Mouse (Mus musculus): ENCODE results near the gene Ttc23. TPM values are rescaled to one million over a fixed set of nuclear protein-coding genes. Genes with fewer than 3 reads are reported as not detected.

Ttc23 gene
- polyA plus RNA-seq (2015; fragmentation: Nextera tagmentation; extraction: Ambion mirVana) = 7.5 and 7.7 TPM in 2 replicates

GRCm38 (mm10) chr7:67647277-67647676 lies at the start of gene Ttc23:
TSS of gene Ttc23 (plus strand) at chr7:67647410.
- peak within 1 kb of the TSS; percentile 62 for H3K9ac ChIP-seq
- H3K27me3 ChIP-seq (replicated peaks) = no peaks in the 10 kb centered on the region
- H3K36me3 ChIP-seq (replicated peaks) = no peaks in the 10 kb centered on the region
- 1% methylated on average over 5 of the region's 5 CpGs for WGBS
- no peaks in the 10 kb centered on the region for H3K9me3 ChIP-seq
- H3K27ac ChIP-seq = peak within 1 kb of the TSS; percentile 88; the same call in 1 of the 2 replicates
- peak within 1 kb of the TSS; percentile 75 for H3K4me3 ChIP-seq
- peak within 1 kb of the TSS; percentile 81 for H3K4me2 ChIP-seq
- H3K4me1 ChIP-seq = peaks cover 23% of the 10 kb centered on the region
- ATAC-seq (replicated peaks) = no peak

GRCm38 (mm10) chr7:67598050-67598449 lies 49.2 kb upstream of the Ttc23 start:
- H3K27ac ChIP-seq = no peak overlapping the region
- ATAC-seq (replicated peaks) = no peak
- H3K9me3 ChIP-seq = no peaks in the 10 kb centered on the region
- no peaks in the 10 kb centered on the region for H3K4me1 ChIP-seq
- no peaks in the 10 kb centered on the region for H3K36me3 ChIP-seq (replicated peaks)
- H3K4me2 ChIP-seq = no peak overlapping the region
- H3K27me3 ChIP-seq (replicated peaks) = no peaks in the 10 kb centered on the region
- H3K4me3 ChIP-seq = no peak overlapping the region
- H3K9ac ChIP-seq = no peak overlapping the region
- WGBS = 83% methylated on average over 3 of the region's 3 CpGs

- Histone ChIP-seq H3K36me3 (replicated peaks) (no peaks in the 10 kb centered on the region), H3K4me3 (no peak overlapping the region), H3K27me3 (replicated peaks) (no peaks in the 10 kb centered on the region), H3K9ac (no peak overlapping the region), H3K4me1 (peaks cover 12% of the 10 kb centered on the region; the same call in 1 of the 2 replicates), H3K27ac (no peak overlapping the region), H3K9me3 (no peaks in the 10 kb centered on the region), H3K4me2 (no peak overlapping the region)
- WGBS = 86% methylated on average over 6 of the region's 6 CpGs
- ATAC-seq (replicated peaks) = no peak
Observed at GRCm38 (mm10) chr7:67605114-67605513, 42.1 kb upstream of the Ttc23 start.

- Histone ChIP-seq H3K9ac (no peak overlapping the region), H3K4me2 (no peak overlapping the region), H3K4me3 (no peak overlapping the region), H3K27ac (no peak overlapping the region), H3K4me1 (peaks cover 12% of the 10 kb centered on the region; the same call in 1 of the 2 replicates), H3K27me3 (replicated peaks) (no peaks in the 10 kb centered on the region), H3K36me3 (replicated peaks) (no peaks in the 10 kb centered on the region), H3K9me3 (no peaks in the 10 kb centered on the region)
- 85% methylated on average over 1 of the region's 1 CpGs for WGBS
- no peak for ATAC-seq (replicated peaks)
Observed at GRCm38 (mm10) chr7:67606250-67606649, 41.0 kb upstream of the Ttc23 start.

- H3K4me3 ChIP-seq = no peak overlapping the region
- no peaks in the 10 kb centered on the region for H3K9me3 ChIP-seq
- peaks cover 12% of the 10 kb centered on the region; the same call in 1 of the 2 replicates for H3K4me1 ChIP-seq
- no peaks in the 10 kb centered on the region for H3K36me3 ChIP-seq (replicated peaks)
- WGBS = 47% methylated on average over 5 of the region's 5 CpGs
- no peak overlapping the region for H3K9ac ChIP-seq
- H3K27me3 ChIP-seq (replicated peaks) = no peaks in the 10 kb centered on the region
- H3K27ac ChIP-seq = no peak overlapping the region
- H3K4me2 ChIP-seq = no peak overlapping the region
- ATAC-seq (replicated peaks) = 0 out of 2 replicates have a peak, but pooled peaks have one; percentile 33
Observed at GRCm38 (mm10) chr7:67607669-67608347, 39.4 kb upstream of the Ttc23 start.

- Histone ChIP-seq H3K36me3 (replicated peaks) (no peaks in the 10 kb centered on the region), H3K4me3 (no peak overlapping the region), H3K4me2 (no peak overlapping the region), H3K27ac (no peak overlapping the region), H3K9ac (no peak overlapping the region), H3K27me3 (replicated peaks) (no peaks in the 10 kb centered on the region), H3K9me3 (no peaks in the 10 kb centered on the region), H3K4me1 (peaks cover 12% of the 10 kb centered on the region)
- ATAC-seq (replicated peaks) = 0 out of 2 replicates have a peak, but pooled peaks have one; percentile 45
- WGBS = 32% methylated on average over 4 of the region's 4 CpGs
Observed at GRCm38 (mm10) chr7:67608348-67609024, 38.7 kb upstream of the Ttc23 start.

GRCm38 (mm10) chr7:67613795-67614463 lies 33.3 kb upstream of the Ttc23 start:
- no peak for ATAC-seq (replicated peaks)
- H3K36me3 ChIP-seq (replicated peaks) = no peaks in the 10 kb centered on the region

GRCm38 (mm10) chr7:67614464-67614861 lies 32.7 kb upstream of the Ttc23 start:
- H3K4me1 ChIP-seq = peaks cover 3% of the 10 kb centered on the region
- ATAC-seq (replicated peaks) = no peak
- no peak overlapping the region for H3K4me3 ChIP-seq
- H3K27ac ChIP-seq = no peak overlapping the region
- H3K9ac ChIP-seq = no peak overlapping the region
- H3K9me3 ChIP-seq = no peaks in the 10 kb centered on the region
- H3K27me3 ChIP-seq (replicated peaks) = no peaks in the 10 kb centered on the region
- no peaks in the 10 kb centered on the region for H3K36me3 ChIP-seq (replicated peaks)
- H3K4me2 ChIP-seq = no peak overlapping the region
- WGBS = 84% methylated on average over 7 of the region's 7 CpGs

More at GRCm38 (mm10) chr7:67613795-67614463, 33.3 kb upstream of the Ttc23 start:
- H3K9ac ChIP-seq = no peak overlapping the region
- H3K4me1 ChIP-seq = peaks cover 3% of the 10 kb centered on the region
- no peak overlapping the region for H3K4me2 ChIP-seq
- 47% methylated on average over 10 of the region's 10 CpGs for WGBS
- no peaks in the 10 kb centered on the region for H3K9me3 ChIP-seq
- H3K27ac ChIP-seq = no peak overlapping the region
- H3K4me3 ChIP-seq = no peak overlapping the region
- H3K27me3 ChIP-seq (replicated peaks) = no peaks in the 10 kb centered on the region

- Histone ChIP-seq H3K4me3 (no peak overlapping the region), H3K27ac (no peak overlapping the region), H3K4me1 (peaks cover 3% of the 10 kb centered on the region), H3K9ac (no peak overlapping the region), H3K36me3 (replicated peaks) (no peaks in the 10 kb centered on the region), H3K9me3 (no peaks in the 10 kb centered on the region), H3K27me3 (replicated peaks) (no peaks in the 10 kb centered on the region), H3K4me2 (no peak overlapping the region)
- 82% methylated on average over 4 of the region's 4 CpGs for WGBS
- no peak for ATAC-seq (replicated peaks)
Observed at GRCm38 (mm10) chr7:67616890-67617289, 30.3 kb upstream of the Ttc23 start.

GRCm38 (mm10) chr7:67617646-67618045 lies 29.6 kb upstream of the Ttc23 start:
- no peak overlapping the region for H3K4me3 ChIP-seq
- H3K4me2 ChIP-seq = no peak overlapping the region
- no peak for ATAC-seq (replicated peaks)
- H3K9me3 ChIP-seq = no peaks in the 10 kb centered on the region
- H3K4me1 ChIP-seq = peaks cover 3% of the 10 kb centered on the region
- H3K36me3 ChIP-seq (replicated peaks) = no peaks in the 10 kb centered on the region
- no peaks in the 10 kb centered on the region for H3K27me3 ChIP-seq (replicated peaks)
- no peak overlapping the region for H3K9ac ChIP-seq
- no peak overlapping the region for H3K27ac ChIP-seq
- WGBS = 94% methylated on average over 10 of the region's 10 CpGs

- Histone ChIP-seq H3K27ac (no peak overlapping the region), H3K4me2 (no peak overlapping the region), H3K9ac (no peak overlapping the region), H3K9me3 (no peaks in the 10 kb centered on the region), H3K36me3 (replicated peaks) (no peaks in the 10 kb centered on the region), H3K4me1 (peaks cover 3% of the 10 kb centered on the region), H3K4me3 (no peak overlapping the region), H3K27me3 (replicated peaks) (no peaks in the 10 kb centered on the region)
- no peak for ATAC-seq (replicated peaks)
- WGBS = 81% methylated on average over 3 of the region's 3 CpGs
Observed at GRCm38 (mm10) chr7:67618316-67618715, 28.9 kb upstream of the Ttc23 start.

GRCm38 (mm10) chr7:67619836-67620235 lies 27.4 kb upstream of the Ttc23 start:
- no peak overlapping the region for H3K27ac ChIP-seq
- H3K9me3 ChIP-seq = no peaks in the 10 kb centered on the region
- no peaks in the 10 kb centered on the region for H3K36me3 ChIP-seq (replicated peaks)
- ATAC-seq (replicated peaks) = no peak
- 86% methylated on average over 4 of the region's 4 CpGs for WGBS
- H3K4me2 ChIP-seq = no peak overlapping the region
- no peak overlapping the region for H3K4me3 ChIP-seq
- no peak overlapping the region for H3K9ac ChIP-seq
- H3K27me3 ChIP-seq (replicated peaks) = no peaks in the 10 kb centered on the region
- H3K4me1 ChIP-seq = no peaks in the 10 kb centered on the region

Measured in midbrain, embryonic 15.5 days (tissue).